Mouse (Mus musculus) C3H10T1/2 (cell line): Measurements from ENCODE around the gene Fbxw8. TPM values are rescaled to one million over a fixed set of nuclear protein-coding genes. Genes with fewer than 3 reads are reported as not detected.

ENCODE experiments used
- polyA plus RNA-seq, 2 experiments: library from polyadenylated mRNA; unstranded; fragments of >200 nt; fragmentation: generic; extraction: Trizol; gene quantifications; one replicate each; pipeline ENCODE4 v1.2.1; 2012; ENCODE audit warnings: missing spikeins in 2 of 2

Fbxw8 gene
- 10 to 100 TPM; 46.1 to 49.7 TPM for polyA plus RNA-seq

GRCm38 (mm10) chr5:118154839-118155564, at the start of gene Fbxw8:
Gene Fbxw8, minus strand, starts transcription at chr5:118155464.

GRCm38 (mm10) chr5:118164581-118164980, 9.3 kb upstream of the Fbxw8 start, which contains the start of gene Hrk:
Gene Hrk, plus strand, starts transcription at chr5:118164648.

GRCm38 (mm10) chr5:118027698-118028190, 127.5 kb downstream of the Fbxw8 start, which contains the start of gene Tesc:
Gene Tesc, plus strand, starts transcription at chr5:118027743.

Other genes starting within 250 kb of the Fbxw8 start
- gene Fbxo21, start 178.7 kb downstream of the Fbxw8 start, polyA plus RNA-seq, result 10 to 100 TPM in 1 of 2 experiments, 1 to 10 TPM in 1; 5.4 to 20.6 TPM
- gene Tesc, start 127.7 kb downstream of the Fbxw8 start, polyA plus RNA-seq, result under 1 TPM; 0.05 to 0.90 TPM
- not detected for gene Hrk, start 9.2 kb upstream of the Fbxw8 start, polyA plus RNA-seq
- gene Rnft2, start 89.7 kb upstream of the Fbxw8 start, polyA plus RNA-seq, result 1 to 10 TPM in 1 of 2 experiments, under 1 TPM in 1; 0.37 to 5.5 TPM
- gene 2410131K14Rik, start 89.8 kb upstream of the Fbxw8 start, polyA plus RNA-seq, result 1 to 10 TPM; 2.3 to 6.5 TPM